In genomic region chr2:137643269-137644055, GRCm38 (mm10) we compare ENCODE assay signal across 19 mouse cellular contexts.
DNase-seq lines count a peak whose midpoint lies in the region; ATAC-seq and TF ChIP-seq lines count a peak whose summit lies in the region.
"Had no signal": no experiment of that assay in that cellular context is flagged by ENCODE, and none has a peak within 500 bp of the region (broad histone marks: within the 10 kb centered on the region; RNA-seq: fewer than 3 reads in every experiment).

No protein-coding gene starts in this region.

- H3K9ac ChIP-seq in heart, embryonic 13.5 days = no peak overlapping the region
- H3K9ac ChIP-seq in liver, embryonic 11.5 days (ENCODE audit: low read depth, low read length) = no peak overlapping the region
- H3K9ac ChIP-seq: forebrain, embryonic 13.5 days; hindbrain, embryonic 13.5 days; intestine, embryonic 15.5 days; neural tube, embryonic 13.5 days had no signal

- no peak for TF ChIP-seq CTCF in left cerebral cortex, adult 2 months (IDR thresholded peaks at IDR 0.05)

- intact Hi-C loops in left cerebral cortex, adult 2 months (cut with DNase I) = no loop called here

- peak overlapping the region; percentile 2; the same call in 1 of the 2 replicates for H3K27ac ChIP-seq in heart, embryonic 13.5 days (replicated peaks)
- H3K27ac ChIP-seq in liver, embryonic 11.5 days (ENCODE audit: low read depth, low read length) = no peak overlapping the region
- H3K27ac ChIP-seq in left cerebral cortex, adult 2 months = no peak overlapping the region
- H3K27ac ChIP-seq: forebrain, embryonic 13.5 days; hindbrain, embryonic 13.5 days; intestine, embryonic 15.5 days; neural tube, embryonic 13.5 days had no signal

- H3K27me3 ChIP-seq in heart, embryonic 13.5 days (replicated peaks) = no peaks in the 10 kb centered on the region
- no peaks in the 10 kb centered on the region for H3K27me3 ChIP-seq in liver, embryonic 11.5 days (replicated peaks; ENCODE audit: control insufficient read depth, insufficient read depth, low read length)
- H3K27me3 ChIP-seq: forebrain, embryonic 13.5 days; hindbrain, embryonic 13.5 days; intestine, embryonic 15.5 days; neural tube, embryonic 13.5 days had no signal

- H3K9me3 ChIP-seq in heart, embryonic 13.5 days = no peaks in the 10 kb centered on the region
- no peaks in the 10 kb centered on the region for H3K9me3 ChIP-seq in liver, embryonic 11.5 days (ENCODE audit: control insufficient read depth, low read length)
- H3K9me3 ChIP-seq: forebrain, embryonic 13.5 days; hindbrain, embryonic 13.5 days; intestine, embryonic 15.5 days; neural tube, embryonic 13.5 days had no signal

- ATAC-seq in heart, embryonic 13.5 days (ENCODE audit: extremely low read depth, insufficient number of reproducible peaks, low FRiP score, low TSS enrichment) = no peak
- no peak for ATAC-seq in liver, embryonic 11.5 days (replicated peaks; ENCODE audit: low FRiP score)
- ATAC-seq: forebrain, embryonic 13.5 days; intestine, embryonic 15.5 days had no signal

- WGBS in heart, embryonic 13.5 days = 41% methylated on average over 10 of the region's 10 CpGs
- WGBS in liver, embryonic 11.5 days = 60% methylated on average over 10 of the region's 10 CpGs

- H3K4me2 ChIP-seq in heart, embryonic 13.5 days = no peak overlapping the region
- H3K4me2 ChIP-seq in liver, embryonic 11.5 days = no peak overlapping the region
- H3K4me2 ChIP-seq: forebrain, embryonic 13.5 days; hindbrain, embryonic 13.5 days; intestine, embryonic 15.5 days; midbrain, embryonic 11.5 days; neural tube, embryonic 13.5 days had no signal

- H3K4me1 ChIP-seq in heart, embryonic 13.5 days = peaks cover 17% of the 10 kb centered on the region
- no peaks in the 10 kb centered on the region for H3K4me1 ChIP-seq in liver, embryonic 11.5 days (replicated peaks; ENCODE audit: control insufficient read depth, insufficient read depth, low read length)
- H3K4me1 ChIP-seq: forebrain, embryonic 13.5 days; hindbrain, embryonic 13.5 days; intestine, embryonic 15.5 days; neural tube, embryonic 13.5 days had no signal

- no peaks in the 10 kb centered on the region for H3K36me3 ChIP-seq in heart, embryonic 13.5 days
- H3K36me3 ChIP-seq in liver, embryonic 11.5 days (ENCODE audit: control insufficient read depth, insufficient read depth, low read length) = no peaks in the 10 kb centered on the region
- H3K36me3 ChIP-seq: hindbrain, embryonic 13.5 days; intestine, embryonic 15.5 days; neural tube, embryonic 13.5 days had no signal

- DNase-seq in adrenal gland, adult 2 months = peak; percentile 19
- DNase-seq in adrenal gland, postnatal 10 days = no peak
- no peak for DNase-seq in heart, postnatal 4 days
- peak; percentile 43 for DNase-seq in kidney, postnatal 10 days
- DNase-seq in liver, embryonic 11.5 days (ENCODE audit: low spot score) = no peak
- DNase-seq in left cerebral cortex, adult 2 months (ENCODE audit: extremely low spot score in 1 of 2, low spot score in 2 of 2) = no peak
- DNase-seq in thymus, postnatal 10 days (ENCODE audit: low spot score in 2 of 2) = no peak
- DNase-seq: cerebellum, adult 9-11 months; gastrocnemius, postnatal 14 days; layer of hippocampus, adult 9-11 months; liver; lung, adult 18-20 months; right cerebral cortex, postnatal 14 days had no signal

- no peak overlapping the region for H3K4me3 ChIP-seq in heart, embryonic 13.5 days
- H3K4me3 ChIP-seq in liver, embryonic 11.5 days (ENCODE audit: low read depth, low read length) = no peak overlapping the region
- H3K4me3 ChIP-seq in left cerebral cortex, adult 2 months = no peak overlapping the region
- H3K4me3 ChIP-seq: forebrain, embryonic 13.5 days; hindbrain, embryonic 13.5 days; intestine, embryonic 15.5 days; neural tube, embryonic 13.5 days had no signal

Comparison
In these comparisons a context has a peak if more than half of its experiments do, and no peak if none do; other contexts are left out.
1. DNase-seq: peak in adrenal gland, adult 2 months (single experiment) and kidney, postnatal 10 days (single experiment); none in adrenal gland, postnatal 10 days (single experiment), heart, postnatal 4 days (single experiment), liver, embryonic 11.5 days (single experiment), left cerebral cortex, adult 2 months (0 of 2) and thymus, postnatal 10 days (0 of 2).